Mouse (Mus musculus) MEL (cell line): ENCODE results near the gene Asprv1. TPM values are rescaled to one million over a fixed set of nuclear protein-coding genes. Genes with fewer than 3 reads are reported as not detected.

ENCODE experiments used
- DNase-seq: peaks from one replicate; pipeline ENCODE4 v3.0.0; 2011; ENCODE audit warnings: low read depth, low spot score
- H3K27ac ChIP-seq: 2 replicates; pipeline ENCODE4 v1.5.1; 2012; ENCODE audit warnings: low read depth, mild to moderate bottlenecking, control low read depth, low read length, moderate library complexity; ENCODE audit not compliant: control insufficient read depth
- H3K27me3 ChIP-seq, 2 experiments: fragments of 150-350 bp in 1 of 2; sonication (generic) in 1 of 2; 2 replicates each; pipeline ENCODE4 v1.6.1; 2012; ENCODE audit warnings: low read length in 2 of 2, mild to moderate bottlenecking in 2 of 2, improper control_type of control experiment in 1 of 2, moderate library complexity in 1 of 2; ENCODE audit not compliant: insufficient read depth in 2 of 2, control insufficient read depth in 1 of 2
- H3K36me3 ChIP-seq, 2 experiments: 2 replicates each; pipeline ENCODE4 v1.6.1; 2012 to 2014; ENCODE audit warnings: low read length in 2 of 2, improper control_type of control experiment in 1 of 2, inconsistent platforms in 1 of 2, mild to moderate bottlenecking in 1 of 2; ENCODE audit not compliant: insufficient read depth in 2 of 2, control insufficient read depth in 1 of 2
- H3K4me1 ChIP-seq, 2 experiments: fragments of 150-350 bp in 1 of 2; sonication (generic) in 1 of 2; 2 replicates each; pipeline ENCODE4 v1.6.1; 2012; ENCODE audit warnings: low read length in 2 of 2, improper control_type of control experiment in 1 of 2, mild to moderate bottlenecking in 1 of 2; ENCODE audit not compliant: insufficient read depth in 2 of 2, control insufficient read depth in 1 of 2
- H3K4me3 ChIP-seq, 2 experiments: fragments of 150-350 bp in 1 of 2; sonication (generic) in 1 of 2; 2 replicates each; pipeline ENCODE4 v1.5.1; 2012; ENCODE audit warnings: low read depth in 2 of 2, low read length in 2 of 2, mild to moderate bottlenecking in 2 of 2, moderate library complexity in 2 of 2, control low read depth in 1 of 2, improper control_type of control experiment in 1 of 2; ENCODE audit not compliant: control insufficient read depth in 1 of 2, insufficient read depth in 1 of 2
- H3K79me2 ChIP-seq: 2 replicates; pipeline ENCODE4 v1.6.1; 2012; ENCODE audit warnings: mild to moderate bottlenecking, low read length, moderate library complexity; ENCODE audit not compliant: control insufficient read depth, poor library complexity, insufficient read depth
- H3K9ac ChIP-seq: 2 replicates; pipeline ENCODE4 v1.6.1; 2012; ENCODE audit warnings: low read depth, mild to moderate bottlenecking, control low read depth, low read length, moderate library complexity; ENCODE audit not compliant: control insufficient read depth, poor library complexity, severe bottlenecking
- H3K9me3 ChIP-seq: fragments of 150-350 bp; sonication (generic); replicated peaks from 2 replicates; pipeline ENCODE4 v1.6.1; 2012; ENCODE audit warnings: mild to moderate bottlenecking, low read length, improper control_type of control experiment, moderate library complexity; ENCODE audit not compliant: insufficient read depth
- BHLHE40 ChIP-seq: IDR thresholded peaks from 2 replicates; pipeline ENCODE4 v1.6.1; 2012; ENCODE audit warnings: low read depth, mild to moderate bottlenecking, inconsistent platforms, low read length, improper control_type of control experiment, borderline replicate concordance
- CHD1 ChIP-seq: IDR thresholded peaks from 2 replicates; pipeline ENCODE4 v1.6.1; 2012; ENCODE audit warnings: low read depth, mild to moderate bottlenecking, inconsistent platforms, low read length, improper control_type of control experiment
- ELF1 ChIP-seq: IDR thresholded peaks from 2 replicates; pipeline ENCODE4 v1.6.1; 2014; ENCODE audit warnings: low read depth, mild to moderate bottlenecking, inconsistent platforms, low read length, improper control_type of control experiment, moderate library complexity
- EP300 ChIP-seq, 2 experiments: IDR thresholded peaks; 2 replicates each; pipeline ENCODE4 v1.6.1; 2011; ENCODE audit warnings: improper control_type of control experiment in 2 of 2, low read length in 2 of 2, low read depth in 1 of 2, mild to moderate bottlenecking in 1 of 2
- ETS1 ChIP-seq: IDR thresholded peaks from 2 replicates; pipeline ENCODE4 v1.6.1; 2012; ENCODE audit warnings: low read depth, mild to moderate bottlenecking, inconsistent platforms, low read length, improper control_type of control experiment, moderate library complexity
- JUND ChIP-seq: IDR thresholded peaks from 2 replicates; pipeline ENCODE4 v1.6.1; 2011; ENCODE audit warnings: low read depth, mild to moderate bottlenecking, improper control_type of control experiment, low read length
- KAT2A ChIP-seq: conservative IDR thresholded peaks from 2 replicates; pipeline ENCODE4 v1.6.1; 2012; ENCODE audit warnings: low read depth, low read length, improper control_type of control experiment, inconsistent platforms
- MAFK ChIP-seq: IDR thresholded peaks from 2 replicates; pipeline ENCODE4 v1.6.1; 2011; ENCODE audit warnings: low read depth, mild to moderate bottlenecking, low read length, improper control_type of control experiment, borderline replicate concordance
- MAZ ChIP-seq: IDR thresholded peaks from 2 replicates; pipeline ENCODE4 v1.6.1; 2012; ENCODE audit warnings: low read depth, mild to moderate bottlenecking, inconsistent platforms, low read length, improper control_type of control experiment
- MXI1 ChIP-seq: IDR thresholded peaks from 2 replicates; pipeline ENCODE4 v1.6.1; 2011; ENCODE audit warnings: mild to moderate bottlenecking, low read depth, low read length, improper control_type of control experiment
- MYB ChIP-seq: IDR thresholded peaks from 2 replicates; pipeline ENCODE4 v1.6.1; 2011; ENCODE audit warnings: mild to moderate bottlenecking, low read depth, low read length, improper control_type of control experiment
- MYC ChIP-seq: IDR thresholded peaks from 2 replicates; pipeline ENCODE4 v1.6.1; 2011; ENCODE audit warnings: low read depth, mild to moderate bottlenecking, low read length, improper control_type of control experiment, moderate library complexity
- NRF1 ChIP-seq: IDR thresholded peaks from 2 replicates; pipeline ENCODE4 v1.6.1; 2014; ENCODE audit warnings: low read depth, mild to moderate bottlenecking, inconsistent platforms, low read length, improper control_type of control experiment, moderate library complexity; ENCODE audit not compliant: poor library complexity, insufficient read depth, severe bottlenecking
- RCOR1 ChIP-seq: IDR thresholded peaks from 2 replicates; pipeline ENCODE4 v1.6.1; 2012; ENCODE audit warnings: low read depth, mild to moderate bottlenecking, inconsistent platforms, low read length, improper control_type of control experiment
- SIN3A ChIP-seq: IDR thresholded peaks from 2 replicates; pipeline ENCODE4 v1.6.1; 2012; ENCODE audit warnings: low read length, improper control_type of control experiment, inconsistent platforms
- TAL1 ChIP-seq: IDR thresholded peaks from 2 replicates; pipeline ENCODE4 v1.6.1; 2012; ENCODE audit warnings: mild to moderate bottlenecking, inconsistent platforms, low read length, moderate library complexity, mixed read lengths
- USF2 ChIP-seq, 2 experiments: IDR thresholded peaks; 2 replicates each; pipeline ENCODE4 v1.6.1; 2011 to 2012; ENCODE audit warnings: improper control_type of control experiment in 2 of 2, low read length in 2 of 2, borderline replicate concordance in 1 of 2, inconsistent platforms in 1 of 2, low read depth in 1 of 2, mild to moderate bottlenecking in 1 of 2; ENCODE audit not compliant: insufficient read depth in 1 of 2
- polyA plus RNA-seq, 2 experiments: library from polyadenylated mRNA; stranded (reverse) in 1 of 2; unstranded in 1 of 2; fragments of >175 nt in 1 of 2; fragments of >200 nt in 1 of 2; gene quantifications; 2 replicates each; pipeline versions ENCODE4 v1.2.1 to v1.2.4; 2012; ENCODE audit warnings: low replicate concordance in 2 of 2, low read depth in 1 of 2; ENCODE audit not compliant: insufficient read length in 2 of 2, insufficient read depth in 1 of 2, missing spikeins in 1 of 2
- total RNA-seq: library from RNA; depleted of rRNA; stranded (reverse); fragments of 300-350 nt; gene quantifications from 2 replicates; pipeline ENCODE4 v1.2.3, GENCODE M21; 2012

The Asprv1 gene
- total and polyA plus RNA-seq, 3 experiments = not detected

DNA sequence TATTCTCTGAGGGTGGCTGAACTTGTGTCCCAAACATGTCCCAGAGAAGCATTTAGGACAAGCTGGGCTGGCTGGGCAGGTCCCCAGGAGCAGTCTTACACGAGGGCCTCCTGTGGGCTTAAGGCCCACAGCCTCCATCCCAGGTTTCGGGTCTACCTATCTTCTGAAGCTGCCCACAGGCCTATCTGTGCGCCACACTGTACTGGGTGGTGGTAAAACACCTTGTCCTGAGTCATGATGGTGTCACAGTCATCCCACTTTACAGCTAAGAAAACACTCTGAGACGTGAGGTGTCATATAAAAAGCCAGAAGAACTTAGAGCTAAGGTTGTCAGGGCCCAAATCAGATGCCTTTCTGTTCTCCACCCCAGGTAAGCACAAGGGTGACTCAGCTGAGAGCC lies 21.7 kb upstream of the Asprv1 start (continued):
- TF ChIP-seq EP300 (IDR thresholded peaks at IDR 0.05; ENCODE audit: low read depth in 1 of 2, low read length in 2 of 2) (no peak), JUND (no peak), NRF1 (no peak), MAZ (no peak)

DNA sequence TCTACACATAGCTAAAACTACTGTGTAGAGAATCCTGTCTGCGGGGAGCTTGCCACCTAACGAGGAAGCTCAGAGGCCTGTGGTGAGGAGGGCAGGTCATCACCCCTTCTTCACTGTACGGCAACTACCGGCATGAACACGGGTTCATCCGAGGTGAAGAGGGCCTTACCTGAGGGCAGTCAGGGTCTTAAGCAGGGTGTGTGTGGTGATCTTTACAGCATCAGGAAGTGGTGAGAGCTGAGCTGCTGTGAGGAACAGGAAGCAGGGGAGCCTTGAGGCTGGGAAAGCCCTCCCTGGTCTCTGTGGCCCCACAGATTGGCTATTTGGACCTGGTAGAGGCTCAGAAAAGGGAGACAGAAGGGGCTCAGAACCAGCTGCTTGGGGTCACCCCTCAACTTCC lies 20.5 kb upstream of the Asprv1 start:
- Histone ChIP-seq H3K27ac (peak overlapping the region; percentile 4; the same call in 1 of the 2 replicates), H3K4me3 (no peak overlapping the region), H3K9ac (no peak overlapping the region), H3K27me3 (no peaks in the 10 kb centered on the region), H3K36me3 (no peaks in the 10 kb centered on the region), H3K79me2 (no peaks in the 10 kb centered on the region), H3K9me3 (no peaks in the 10 kb centered on the region), H3K4me1 (peaks cover 4 to 9% of the 10 kb centered on the region in 2 experiments; a peak in 3 of 4 replicates)
- TF ChIP-seq BHLHE40 (no peak), ELF1 (peak; percentile 66), USF2 (IDR thresholded peaks at IDR 0.05; ENCODE audit: borderline replicate concordance in 1 of 2, insufficient read depth in 1 of 2, low read depth in 1 of 2, low read length in 2 of 2) (no peak), RCOR1 (no peak), CHD1 (no peak)
- peak; percentile 50 for DNase-seq

GRCm38 (mm10) chr6:86609235-86609634 lies 18.7 kb upstream of the Asprv1 start:
- TF ChIP-seq SIN3A (no peak), MAFK (no peak), ETS1 (no peak), MYB (no peak), MYC (no peak), TAL1 (no peak), NRF1 (no peak), MXI1 (no peak), KAT2A (no peak)
- Histone ChIP-seq H3K9me3 (no peaks in the 10 kb centered on the region), H3K36me3 (no peaks in the 10 kb centered on the region), H3K79me2 (no peaks in the 10 kb centered on the region), H3K4me3 (no peak overlapping the region), H3K4me1 (peaks cover 4 to 9% of the 10 kb centered on the region in 2 experiments; a peak in 3 of 4 replicates), H3K9ac (no peak overlapping the region), H3K27me3 (no peaks in the 10 kb centered on the region), H3K27ac (no peak overlapping the region)
- no peak for DNase-seq
